Mouse (Mus musculus) midbrain, embryonic 13.5 days (tissue): ENCODE measurements around the gene Otub2. TPM values are rescaled to one million over a fixed set of nuclear protein-coding genes. Genes with fewer than 3 reads are reported as not detected.

Source experiments
- ATAC-seq: fragments of 200-750 bp; cut with Nextera tagmentation; 2 replicates; pipeline ENCODE4 v1.8.0; 2017; ENCODE audit warnings: mild to moderate bottlenecking, moderate TSS enrichment, moderate library complexity
- H3K27ac ChIP-seq: fragments of 300-500 bp; sonication (generic); 2 replicates; pipeline ENCODE4 v1.5.1; 2015; ENCODE audit warnings: inconsistent platforms, mild to moderate bottlenecking, moderate library complexity
- H3K27me3 ChIP-seq: fragments of 300-500 bp; sonication (generic); 2 replicates; pipeline ENCODE4 v1.6.1; 2015; ENCODE audit warnings: mild to moderate bottlenecking, inconsistent platforms
- H3K36me3 ChIP-seq: fragments of 300-500 bp; sonication (generic); 2 replicates; pipeline ENCODE4 v1.6.1; 2015; ENCODE audit warnings: mild to moderate bottlenecking, inconsistent platforms
- H3K4me1 ChIP-seq: fragments of 300-500 bp; sonication (generic); replicated peaks from 2 replicates; pipeline ENCODE4 v1.6.1; 2015; ENCODE audit warnings: inconsistent platforms
- H3K4me2 ChIP-seq: fragments of 300-500 bp; sonication (generic); replicated peaks from 2 replicates; pipeline ENCODE4 v1.6.1; 2015; ENCODE audit warnings: moderate library complexity, mild to moderate bottlenecking, inconsistent platforms
- H3K4me3 ChIP-seq: fragments of 300-500 bp; sonication (generic); replicated peaks from 2 replicates; pipeline ENCODE4 v1.5.1; 2015; ENCODE audit warnings: mild to moderate bottlenecking, inconsistent platforms
- H3K9ac ChIP-seq: fragments of 300-500 bp; sonication (generic); replicated peaks from 2 replicates; pipeline ENCODE4 v1.6.1; 2015; ENCODE audit warnings: mild to moderate bottlenecking, inconsistent platforms
- H3K9me3 ChIP-seq: fragments of 300-500 bp; sonication (generic); 2 replicates; pipeline ENCODE4 v1.6.1; 2016; ENCODE audit warnings: mild to moderate bottlenecking, inconsistent platforms
- WGBS: fragments of 180-500 bp; shearing (Covaris S2); methylation state at CpG from one replicate; pipeline ENCODE4 v1.1.7; 2015; 5-methylcytosine and 5-hydroxymethylcytosine counted together
- polyA plus RNA-seq: library from polyadenylated mRNA; unstranded; fragments of >200 nt; fragmentation: Nextera tagmentation; extraction: Ambion mirVana; gene quantifications from 2 replicates; pipeline ENCODE4 v1.2.1, GENCODE M21; 2015

Gene Otub2
- polyA plus RNA-seq, 1 experiment from 2014 or later = 19.6 TPM

DNA sequence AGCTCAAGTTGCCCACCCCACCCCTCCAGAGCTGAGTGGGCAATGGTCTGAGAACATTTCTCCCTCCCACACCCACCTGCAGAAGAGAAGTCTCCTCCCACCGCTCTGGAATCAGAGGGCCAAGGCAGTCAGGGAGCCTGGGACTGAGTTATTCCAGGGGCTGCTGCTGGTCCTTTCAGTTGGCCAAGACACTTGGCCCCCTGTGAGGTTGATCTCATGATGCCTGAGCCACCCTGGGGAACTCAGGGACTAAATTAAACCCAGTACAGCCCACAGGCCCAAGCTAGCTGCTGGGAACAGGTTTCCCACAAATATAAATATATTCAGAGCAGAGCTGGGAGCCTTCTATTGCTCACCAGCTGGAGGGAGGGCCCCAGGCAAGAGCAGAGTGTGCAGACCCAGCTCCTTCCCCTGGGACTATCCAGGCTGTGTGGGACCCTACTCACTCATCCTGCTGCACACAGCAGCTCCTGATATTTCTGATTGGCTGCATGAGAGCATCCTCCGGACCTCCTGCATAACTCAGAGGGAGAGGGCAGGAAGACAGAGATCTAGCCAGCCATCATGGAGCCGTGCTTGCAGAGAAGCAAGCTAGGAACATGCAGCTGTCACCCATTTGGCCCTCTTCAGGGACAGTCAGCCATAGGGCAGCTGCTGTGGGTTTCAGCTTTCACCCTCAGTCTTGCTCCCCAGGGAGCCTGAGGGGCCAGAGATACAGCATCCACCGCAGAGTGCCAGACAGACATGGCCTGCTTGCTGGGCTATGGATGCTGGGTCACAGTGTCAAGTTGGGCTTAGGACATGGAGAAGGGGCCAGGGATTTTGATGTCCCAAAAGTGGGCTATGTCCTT lies 29.3 kb upstream of the Otub2 start:
- H3K4me3 ChIP-seq = no peak overlapping the region
- 67% methylated on average over 4 of the region's 4 CpGs for WGBS
- peaks cover 7% of the 10 kb centered on the region; the same call in 1 of the 2 replicates for H3K4me1 ChIP-seq
- H3K27me3 ChIP-seq = no peaks in the 10 kb centered on the region
- no peak for ATAC-seq
- H3K27ac ChIP-seq = no peak overlapping the region
- H3K9me3 ChIP-seq = no peaks in the 10 kb centered on the region
- no peaks in the 10 kb centered on the region for H3K36me3 ChIP-seq
- no peak overlapping the region for H3K9ac ChIP-seq
- H3K4me2 ChIP-seq = no peak overlapping the region

DNA sequence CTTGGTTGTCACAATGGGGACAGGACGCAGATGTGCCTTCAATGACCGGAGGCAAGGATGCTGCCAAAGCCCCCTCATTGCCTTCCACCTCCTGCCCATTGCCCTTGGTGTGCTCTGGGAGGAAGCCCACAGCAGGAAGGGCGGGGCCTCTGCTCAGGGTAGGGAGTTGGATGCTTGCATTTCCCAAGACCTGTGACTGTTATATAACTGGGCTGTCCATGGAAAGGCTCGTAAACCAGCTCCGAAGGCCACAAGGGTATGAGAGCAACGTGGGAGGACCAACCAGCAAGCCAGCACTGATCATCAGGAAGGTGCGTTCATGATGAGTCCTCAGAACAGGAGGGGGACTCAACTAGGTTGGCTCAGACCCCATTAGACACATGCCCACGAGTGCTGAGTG lies 27.7 kb upstream of the Otub2 start:
- Histone ChIP-seq H3K4me3 (no peak overlapping the region), H3K27me3 (no peaks in the 10 kb centered on the region), H3K36me3 (no peaks in the 10 kb centered on the region), H3K4me2 (no peak overlapping the region), H3K27ac (no peak overlapping the region), H3K9ac (no peak overlapping the region), H3K4me1 (peaks cover 7% of the 10 kb centered on the region; the same call in 1 of the 2 replicates), H3K9me3 (no peaks in the 10 kb centered on the region)
- WGBS = 87% methylated on average over 8 of the region's 8 CpGs
- no peak for ATAC-seq

DNA sequence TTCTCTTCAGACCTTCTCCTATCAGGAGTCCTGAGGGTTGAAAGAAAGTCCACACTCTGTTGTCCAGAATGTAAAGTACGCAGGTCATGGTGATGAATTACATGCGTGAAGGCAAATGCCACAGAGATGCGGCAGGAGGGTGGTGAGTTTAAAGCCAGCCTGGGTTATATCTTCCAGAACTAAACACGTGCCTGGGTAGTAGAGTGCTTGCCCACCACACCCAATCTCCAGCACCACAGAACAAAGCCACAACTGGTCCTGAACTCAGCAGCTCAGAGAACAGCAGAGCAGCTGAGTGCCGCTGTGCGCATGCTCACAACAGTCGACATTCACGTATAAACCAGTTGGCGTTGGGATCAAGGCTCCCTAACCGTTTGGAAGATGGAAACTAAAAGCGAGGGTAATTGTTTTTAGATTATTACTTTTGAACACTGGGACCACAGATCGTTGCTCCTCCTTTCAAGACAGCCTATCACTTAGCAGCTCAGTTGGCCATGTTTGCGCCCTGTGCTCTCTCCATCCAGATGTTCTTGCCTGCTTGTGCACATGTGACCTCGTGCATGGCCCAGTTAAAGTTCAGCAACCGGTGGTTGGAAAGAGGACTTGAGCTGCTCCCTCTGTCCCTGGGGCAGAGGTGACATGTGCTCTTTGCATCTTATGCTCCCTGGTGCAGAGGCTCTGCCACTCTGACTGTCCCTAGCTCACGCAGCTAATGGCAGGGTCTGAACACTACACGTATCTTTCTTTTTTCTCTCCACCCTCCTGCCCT lies 26.8 kb upstream of the Otub2 start:
- Histone ChIP-seq H3K36me3 (no peaks in the 10 kb centered on the region), H3K4me3 (no peak overlapping the region), H3K9ac (no peak overlapping the region), H3K9me3 (no peaks in the 10 kb centered on the region), H3K4me1 (peaks cover 7% of the 10 kb centered on the region; the same call in 1 of the 2 replicates), H3K4me2 (no peak overlapping the region), H3K27me3 (no peaks in the 10 kb centered on the region), H3K27ac (no peak overlapping the region)
- ATAC-seq = no peak
- 92% methylated on average over 17 of the region's 17 CpGs for whole genome bisulfite sequencing

DNA sequence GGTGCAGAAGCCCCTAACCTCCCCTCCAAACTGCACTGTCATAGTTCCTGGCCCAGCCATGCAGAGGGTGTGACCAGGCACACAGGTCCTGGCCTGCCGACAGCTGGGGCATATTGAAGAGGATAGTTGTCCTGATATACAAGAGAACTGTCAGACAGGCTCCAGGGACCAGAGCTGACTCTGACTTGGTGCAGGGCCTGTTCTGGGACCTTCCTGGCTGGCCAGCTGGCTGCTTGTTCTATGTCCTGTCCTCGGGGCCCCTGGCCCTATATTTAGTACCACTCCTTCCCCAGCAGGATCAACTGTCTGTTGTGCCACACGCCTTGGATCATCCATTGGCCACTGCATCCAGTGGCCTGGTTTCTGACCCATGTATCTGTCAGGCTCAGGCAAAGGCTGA lies 26.1 kb upstream of the Otub2 start:
- 91% methylated on average over 3 of the region's 3 CpGs for WGBS

DNA sequence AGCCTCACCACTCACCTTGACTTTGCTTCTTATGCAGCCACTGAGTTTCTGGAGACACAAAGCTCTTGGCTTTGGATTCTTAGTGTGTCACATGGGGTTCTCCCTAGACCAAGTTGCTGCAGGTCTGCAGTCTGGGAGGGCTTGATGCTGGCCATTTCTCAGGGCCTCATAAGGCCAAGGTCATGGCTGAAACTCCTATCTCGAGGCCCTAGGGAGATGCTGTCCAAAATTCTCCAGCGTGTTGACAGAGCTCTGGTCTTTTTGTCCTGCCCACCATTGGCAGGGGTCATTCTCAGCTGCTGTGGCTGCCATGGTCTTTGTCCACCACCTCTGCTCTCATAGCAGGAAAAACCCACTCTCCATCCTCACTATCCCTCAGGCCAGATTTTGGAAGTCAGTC lies 21.3 kb upstream of the Otub2 start:
- Histone ChIP-seq H3K27me3 (peaks cover 9% of the 10 kb centered on the region), H3K36me3 (no peaks in the 10 kb centered on the region), H3K9me3 (no peaks in the 10 kb centered on the region), H3K4me1 (0 out of 2 replicates have a peak, but pooled peaks cover 2% of the 10 kb centered on the region), H3K27ac (no peak overlapping the region), H3K4me2 (no peak overlapping the region; the same call in 1 of the 2 replicates), H3K4me3 (no peak overlapping the region), H3K9ac (no peak overlapping the region)
- 82% methylated on average over 2 of the region's 2 CpGs for WGBS
- ATAC-seq = no peak

More for the DNA sequence above, 26.1 kb upstream of the Otub2 start:
- Histone ChIP-seq H3K4me3 (no peak overlapping the region), H3K27me3 (no peaks in the 10 kb centered on the region), H3K9me3 (no peaks in the 10 kb centered on the region), H3K4me2 (no peak overlapping the region), H3K36me3 (no peaks in the 10 kb centered on the region), H3K4me1 (peaks cover 7% of the 10 kb centered on the region; the same call in 1 of the 2 replicates), H3K27ac (no peak overlapping the region), H3K9ac (no peak overlapping the region)
- no peak for ATAC-seq

DNA sequence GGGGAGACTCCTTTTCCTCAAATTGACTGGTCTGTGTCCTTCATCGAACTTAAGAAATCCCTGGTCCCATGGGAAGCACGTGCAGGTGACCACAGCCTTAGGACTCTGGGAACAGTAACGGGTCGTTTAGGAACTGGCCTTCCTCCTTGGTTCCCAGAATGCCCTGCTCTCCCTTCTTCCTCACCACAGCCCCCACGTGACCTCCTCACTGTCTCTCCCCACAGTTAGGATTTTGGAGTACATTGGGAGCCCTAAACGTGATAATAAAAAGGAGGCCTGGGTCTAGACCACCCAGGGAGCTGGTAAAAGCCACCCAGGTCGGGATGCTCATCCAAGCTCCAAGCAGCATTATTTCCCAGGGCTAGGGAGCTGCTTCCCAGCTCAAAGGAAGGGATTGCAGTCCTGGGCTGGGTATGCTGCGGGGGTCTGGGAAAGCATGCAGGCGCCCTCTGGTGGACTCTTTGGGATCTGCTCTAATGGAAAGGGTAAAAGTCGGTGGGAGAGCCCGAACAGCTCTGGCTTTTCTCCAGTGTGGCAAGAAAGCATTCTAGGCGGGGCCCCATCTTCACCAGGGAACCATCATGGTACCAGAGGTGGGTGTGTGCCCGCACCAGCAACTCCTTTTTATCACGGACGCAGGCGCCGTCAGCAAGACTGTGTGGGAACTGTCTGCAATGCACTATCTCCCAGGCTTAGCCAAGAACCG lies 20.7 kb upstream of the Otub2 start:
- Histone ChIP-seq H3K27me3 (peaks cover 9% of the 10 kb centered on the region), H3K4me2 (peak overlapping the region; percentile 19; the same call in 1 of the 2 replicates), H3K4me3 (no peak overlapping the region), H3K9ac (no peak overlapping the region), H3K36me3 (no peaks in the 10 kb centered on the region), H3K27ac (no peak overlapping the region), H3K9me3 (no peaks in the 10 kb centered on the region), H3K4me1 (0 out of 2 replicates have a peak, but pooled peaks cover 2% of the 10 kb centered on the region)
- ATAC-seq = peak; percentile 82
- 20% methylated on average over 18 of the region's 18 CpGs for WGBS

DNA sequence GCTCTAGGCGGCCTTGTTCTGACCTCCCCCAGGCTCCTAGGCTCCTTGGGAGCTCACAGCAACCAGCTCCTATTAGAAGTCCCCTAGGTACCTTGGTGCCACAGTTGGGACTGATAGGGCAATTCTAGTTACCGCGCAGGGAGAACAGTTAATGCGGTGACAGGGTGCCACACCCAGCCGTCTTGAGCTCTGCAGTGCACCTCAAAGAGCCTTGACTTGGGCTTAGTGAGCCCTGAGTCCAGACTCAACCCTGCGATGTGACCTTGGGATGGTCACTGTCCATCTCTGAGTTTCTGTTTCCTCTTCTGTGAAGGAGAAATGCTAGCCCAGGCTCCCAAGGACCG lies 20.2 kb upstream of the Otub2 start:
- no peak for ATAC-seq
- H3K36me3 ChIP-seq = no peaks in the 10 kb centered on the region
- no peaks in the 10 kb centered on the region for H3K9me3 ChIP-seq
- H3K9ac ChIP-seq = no peak overlapping the region
- 0 out of 2 replicates have a peak, but pooled peaks cover 2% of the 10 kb centered on the region for H3K4me1 ChIP-seq
- peaks cover 9% of the 10 kb centered on the region for H3K27me3 ChIP-seq
- peak overlapping the region; percentile 19; the same call in 1 of the 2 replicates for H3K4me2 ChIP-seq
- no peak overlapping the region for H3K27ac ChIP-seq
- H3K4me3 ChIP-seq = no peak overlapping the region
- WGBS = 84% methylated on average over 7 of the region's 7 CpGs

DNA sequence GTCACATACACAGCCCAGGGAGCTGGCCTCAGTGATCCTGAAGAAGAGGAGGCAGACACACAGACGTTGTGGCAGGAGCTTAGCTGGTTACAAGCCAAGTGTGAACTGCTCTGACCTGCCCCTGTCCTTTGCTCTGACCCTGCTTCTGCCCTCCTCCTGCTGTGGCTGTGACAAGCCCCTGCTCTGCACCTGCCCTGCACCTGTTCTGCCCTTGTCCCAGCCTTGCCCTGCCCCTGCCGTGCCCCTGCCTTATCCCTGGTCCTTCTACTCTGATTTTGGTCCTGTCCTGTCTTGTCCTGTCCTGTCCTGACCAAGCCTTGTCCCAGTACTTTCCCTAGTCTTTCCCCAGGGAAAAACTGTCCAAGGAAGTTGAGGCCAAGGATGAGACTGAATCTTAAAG lies 19.7 kb upstream of the Otub2 start:
- H3K4me3 ChIP-seq = no peak overlapping the region
- H3K36me3 ChIP-seq = no peaks in the 10 kb centered on the region
- H3K4me1 ChIP-seq = 0 out of 2 replicates have a peak, but pooled peaks cover 2% of the 10 kb centered on the region
- no peak for ATAC-seq
- H3K27me3 ChIP-seq = peaks cover 9% of the 10 kb centered on the region
- H3K9ac ChIP-seq = no peak overlapping the region
- no peak overlapping the region for H3K27ac ChIP-seq
- WGBS = 67% methylated on average over 2 of the region's 2 CpGs
- H3K9me3 ChIP-seq = no peaks in the 10 kb centered on the region
- no peak overlapping the region for H3K4me2 ChIP-seq

DNA sequence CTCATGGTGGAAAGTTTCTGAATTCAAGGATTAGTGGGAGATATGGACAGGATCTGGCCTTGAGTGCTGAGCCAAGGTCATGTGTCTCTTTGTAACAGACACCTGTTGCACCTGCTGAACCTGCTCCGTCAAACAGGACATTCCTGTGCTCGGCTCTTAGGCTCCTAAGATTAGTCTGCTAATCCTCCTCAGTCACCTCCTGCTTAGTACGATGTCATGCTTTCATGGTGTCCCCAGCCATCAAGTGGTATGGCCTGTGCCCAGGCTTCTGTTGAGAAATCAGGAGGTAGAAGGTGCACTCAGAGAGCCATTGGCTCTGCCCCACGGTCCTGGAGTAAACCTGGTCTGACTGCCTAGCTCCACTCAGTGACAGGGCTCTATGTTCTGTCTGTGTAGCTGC lies 17.6 kb upstream of the Otub2 start:
- Histone ChIP-seq H3K36me3 (no peaks in the 10 kb centered on the region), H3K27me3 (peaks cover 9% of the 10 kb centered on the region), H3K9ac (no peak overlapping the region), H3K27ac (no peak overlapping the region), H3K4me3 (no peak overlapping the region), H3K4me2 (no peak overlapping the region), H3K4me1 (0 out of 2 replicates have a peak, but pooled peaks cover 2% of the 10 kb centered on the region), H3K9me3 (no peaks in the 10 kb centered on the region)
- whole genome bisulfite sequencing = 87% methylated on average over 4 of the region's 4 CpGs
- ATAC-seq = no peak

DNA sequence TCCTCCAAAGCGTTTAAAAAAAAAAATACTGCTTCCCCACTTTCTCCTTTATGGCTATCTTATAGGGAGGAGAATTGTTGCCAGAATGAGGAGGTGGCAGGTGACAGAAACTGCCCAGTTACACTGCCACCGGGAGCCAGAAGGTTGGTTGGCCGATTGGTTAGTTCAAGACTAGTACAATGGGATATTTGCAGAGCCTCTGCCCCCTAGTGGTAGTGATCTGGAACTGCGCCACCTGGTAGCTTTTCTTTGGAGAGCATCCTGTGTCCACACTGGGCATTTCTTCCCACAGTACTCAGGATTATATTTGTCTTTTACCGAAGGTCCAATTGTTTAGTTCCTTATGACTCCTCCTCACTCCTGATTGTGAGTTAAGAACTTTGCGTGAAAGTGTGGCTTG lies 16.8 kb upstream of the Otub2 start:
- Histone ChIP-seq H3K9ac (no peak overlapping the region), H3K27ac (no peak overlapping the region), H3K4me2 (no peak overlapping the region), H3K27me3 (peaks cover 9% of the 10 kb centered on the region), H3K4me1 (0 out of 2 replicates have a peak, but pooled peaks cover 2% of the 10 kb centered on the region), H3K36me3 (no peaks in the 10 kb centered on the region), H3K9me3 (no peaks in the 10 kb centered on the region), H3K4me3 (no peak overlapping the region)
- ATAC-seq = no peak
- 31% methylated on average over 6 of the region's 6 CpGs for WGBS

DNA sequence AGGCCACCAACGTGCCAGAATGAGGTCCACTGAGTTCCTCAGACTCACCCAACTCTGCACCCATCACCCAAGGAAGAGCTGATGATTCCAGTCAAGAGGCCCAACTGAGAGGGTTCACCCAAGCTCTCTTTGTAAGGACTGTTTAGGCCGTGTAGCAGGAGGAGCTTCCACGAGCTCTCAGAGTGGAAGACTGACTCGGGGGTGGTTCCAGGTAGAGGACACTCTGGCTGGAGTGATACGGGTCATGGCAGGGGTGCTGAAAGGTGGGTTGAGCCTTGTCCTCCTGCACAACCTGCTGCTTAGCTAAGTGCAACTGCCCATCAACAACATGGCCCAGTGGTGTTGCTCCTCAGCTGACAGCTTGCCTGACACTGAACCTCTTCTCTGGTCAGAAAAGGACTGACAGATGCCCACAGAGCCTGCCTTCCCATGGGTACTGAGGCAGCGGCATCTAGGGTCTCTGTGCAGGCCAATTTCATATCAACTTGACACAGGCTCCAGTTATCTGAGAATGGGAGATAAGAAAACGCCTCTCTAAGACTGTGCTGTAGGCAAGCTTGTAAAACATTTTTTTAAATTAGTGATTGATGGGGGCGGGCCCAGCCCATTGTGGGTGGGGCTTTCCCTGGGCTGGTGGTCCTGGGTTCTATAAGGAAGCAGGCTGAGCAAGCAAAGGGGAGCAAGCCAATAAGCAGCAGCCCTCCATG lies 14.8 kb upstream of the Otub2 start:
- H3K4me2 ChIP-seq = no peak overlapping the region
- no peak for ATAC-seq
- no peak overlapping the region for H3K9ac ChIP-seq
- H3K9me3 ChIP-seq = no peaks in the 10 kb centered on the region
- H3K4me3 ChIP-seq = no peak overlapping the region
- 79% methylated on average over 8 of the region's 8 CpGs for WGBS
- H3K27me3 ChIP-seq = peaks cover 2% of the 10 kb centered on the region; the same call in 1 of the 2 replicates
- H3K4me1 ChIP-seq = no peaks in the 10 kb centered on the region
- H3K36me3 ChIP-seq = no peaks in the 10 kb centered on the region
- no peak overlapping the region for H3K27ac ChIP-seq
